Mouse (Mus musculus): ENCODE measurements around the gene Endov.

Endov gene

GRCm38 (mm10) chr11:119497451-119497850 lies 6.3 kb downstream of the Endov start:
- Histone ChIP-seq H3K9me3 (ENCODE audit: low read length) (no peaks in the 10 kb centered on the region), H3K4me3 (replicated peaks; ENCODE audit: low read length) (no peak overlapping the region), H3K36me3 (ENCODE audit: insufficient read depth, low read length) (peaks cover 78% of the 10 kb centered on the region), H3K27me3 (ENCODE audit: insufficient read depth, low read length) (no peaks in the 10 kb centered on the region), H3K4me1 (replicated peaks; ENCODE audit: low read depth, low read length) (no peaks in the 10 kb centered on the region; the same call in 1 of the 2 replicates)
- no peak for TF ChIP-seq POU5F1 (IDR thresholded peaks at IDR 0.05; ENCODE audit: borderline replicate concordance, low read length)
- no peak for TF ChIP-seq NANOG (IDR thresholded peaks at IDR 0.05; ENCODE audit: borderline replicate concordance, low read length)
- TF ChIP-seq CTCF (conservative IDR thresholded peaks at IDR 0.05; ENCODE audit: low read length), result no peak

GRCm38 (mm10) chr11:119499297-119499696 lies 8.2 kb downstream of the Endov start:
- TF ChIP-seq CTCF (conservative IDR thresholded peaks at IDR 0.05; ENCODE audit: low read length) (no peak), NANOG (IDR thresholded peaks at IDR 0.05; ENCODE audit: borderline replicate concordance, low read length) (no peak), POU5F1 (IDR thresholded peaks at IDR 0.05; ENCODE audit: borderline replicate concordance, low read length) (no peak)
- Histone ChIP-seq H3K4me1 (replicated peaks; ENCODE audit: low read depth, low read length) (no peaks in the 10 kb centered on the region), H3K4me3 (replicated peaks; ENCODE audit: low read length) (no peak overlapping the region), H3K36me3 (ENCODE audit: insufficient read depth, low read length) (peaks cover 87% of the 10 kb centered on the region), H3K9me3 (ENCODE audit: low read length) (no peaks in the 10 kb centered on the region), H3K27me3 (ENCODE audit: insufficient read depth, low read length) (no peaks in the 10 kb centered on the region)

GRCm38 (mm10) chr11:119500011-119500410 lies 8.9 kb downstream of the Endov start:
- TF ChIP-seq CTCF (conservative IDR thresholded peaks at IDR 0.05; ENCODE audit: low read length), result no peak
- no peak for TF ChIP-seq POU5F1 (IDR thresholded peaks at IDR 0.05; ENCODE audit: borderline replicate concordance, low read length)
- no peak for TF ChIP-seq NANOG (IDR thresholded peaks at IDR 0.05; ENCODE audit: borderline replicate concordance, low read length)
- no peaks in the 10 kb centered on the region for H3K27me3 ChIP-seq (ENCODE audit: insufficient read depth, low read length)
- no peaks in the 10 kb centered on the region for H3K9me3 ChIP-seq (ENCODE audit: low read length)
- no peak overlapping the region for H3K4me3 ChIP-seq (replicated peaks; ENCODE audit: low read length)
- peaks cover 89% of the 10 kb centered on the region for H3K36me3 ChIP-seq (ENCODE audit: insufficient read depth, low read length)
- H3K4me1 ChIP-seq (replicated peaks; ENCODE audit: low read depth, low read length), result no peaks in the 10 kb centered on the region

GRCm38 (mm10) chr11:119503675-119504074 lies 12.5 kb downstream of the Endov start:
- no peaks in the 10 kb centered on the region for H3K4me1 ChIP-seq (replicated peaks; ENCODE audit: low read depth, low read length)
- peak; percentile 96 for TF ChIP-seq CTCF (conservative IDR thresholded peaks at IDR 0.05; ENCODE audit: low read length)
- no peak for TF ChIP-seq POU5F1 (IDR thresholded peaks at IDR 0.05; ENCODE audit: borderline replicate concordance, low read length)
- no peaks in the 10 kb centered on the region for H3K27me3 ChIP-seq (ENCODE audit: insufficient read depth, low read length)
- no peaks in the 10 kb centered on the region for H3K9me3 ChIP-seq (ENCODE audit: low read length)
- H3K36me3 ChIP-seq (ENCODE audit: insufficient read depth, low read length), result peaks cover 96% of the 10 kb centered on the region
- H3K4me3 ChIP-seq (replicated peaks; ENCODE audit: low read length), result no peak overlapping the region

GRCm38 (mm10) chr11:119506386-119506785 lies 15.2 kb downstream of the Endov start:
- H3K27me3 ChIP-seq (ENCODE audit: insufficient read depth, low read length), result no peaks in the 10 kb centered on the region
- H3K4me3 ChIP-seq (replicated peaks; ENCODE audit: low read length), result no peak overlapping the region
- H3K36me3 ChIP-seq (ENCODE audit: insufficient read depth, low read length), result peaks cover 73% of the 10 kb centered on the region
- H3K9me3 ChIP-seq (ENCODE audit: low read length), result no peaks in the 10 kb centered on the region
- peaks cover 9% of the 10 kb centered on the region for H3K4me1 ChIP-seq (replicated peaks; ENCODE audit: low read depth, low read length)
- no peak for TF ChIP-seq CTCF (conservative IDR thresholded peaks at IDR 0.05; ENCODE audit: low read length)
- no peak for TF ChIP-seq POU5F1 (IDR thresholded peaks at IDR 0.05; ENCODE audit: borderline replicate concordance, low read length)
- TF ChIP-seq NANOG (IDR thresholded peaks at IDR 0.05; ENCODE audit: borderline replicate concordance, low read length), result no peak

- Histone ChIP-seq H3K36me3 (ENCODE audit: insufficient read depth, low read length) (peaks cover 59% of the 10 kb centered on the region), H3K4me3 (replicated peaks; ENCODE audit: low read length) (no peak overlapping the region), H3K4me1 (replicated peaks; ENCODE audit: low read depth, low read length) (peaks cover 9% of the 10 kb centered on the region), H3K9me3 (ENCODE audit: low read length) (no peaks in the 10 kb centered on the region), H3K27me3 (ENCODE audit: insufficient read depth, low read length) (peaks cover 6% of the 10 kb centered on the region)
- TF ChIP-seq CTCF (conservative IDR thresholded peaks at IDR 0.05; ENCODE audit: low read length), result no peak
- TF ChIP-seq POU5F1 (IDR thresholded peaks at IDR 0.05; ENCODE audit: borderline replicate concordance, low read length), result no peak
- no peak for TF ChIP-seq NANOG (IDR thresholded peaks at IDR 0.05; ENCODE audit: borderline replicate concordance, low read length)
Measured at GRCm38 (mm10) chr11:119507772-119508171, 16.6 kb downstream of the Endov start.

GRCm38 (mm10) chr11:119509165-119509776 lies 18.1 kb downstream of the Endov start:
- TF ChIP-seq POU5F1 (IDR thresholded peaks at IDR 0.05; ENCODE audit: borderline replicate concordance, low read length) (no peak), NANOG (IDR thresholded peaks at IDR 0.05; ENCODE audit: borderline replicate concordance, low read length) (no peak), CTCF (conservative IDR thresholded peaks at IDR 0.05; ENCODE audit: low read length) (no peak)

GRCm38 (mm10) chr11:119513038-119513659 lies 22.0 kb downstream of the Endov start:
- H3K9me3 ChIP-seq (ENCODE audit: low read length), result no peaks in the 10 kb centered on the region
- H3K4me3 ChIP-seq (replicated peaks; ENCODE audit: low read length), result no peak overlapping the region
- peaks cover 10% of the 10 kb centered on the region for H3K36me3 ChIP-seq (ENCODE audit: insufficient read depth, low read length)
- peaks cover 43% of the 10 kb centered on the region for H3K4me1 ChIP-seq (replicated peaks; ENCODE audit: low read depth, low read length)
- TF ChIP-seq CTCF (conservative IDR thresholded peaks at IDR 0.05; ENCODE audit: low read length) (no peak), POU5F1 (IDR thresholded peaks at IDR 0.05; ENCODE audit: borderline replicate concordance, low read length) (no peak), NANOG (IDR thresholded peaks at IDR 0.05; ENCODE audit: borderline replicate concordance, low read length) (no peak)
- H3K27me3 ChIP-seq (ENCODE audit: insufficient read depth, low read length), result peaks cover 57% of the 10 kb centered on the region

More at GRCm38 (mm10) chr11:119509165-119509776, 18.1 kb downstream of the Endov start:
- H3K36me3 ChIP-seq (ENCODE audit: insufficient read depth, low read length), result peaks cover 45% of the 10 kb centered on the region
- no peaks in the 10 kb centered on the region for H3K9me3 ChIP-seq (ENCODE audit: low read length)
- peaks cover 20% of the 10 kb centered on the region for H3K27me3 ChIP-seq (ENCODE audit: insufficient read depth, low read length)
- peaks cover 11% of the 10 kb centered on the region for H3K4me1 ChIP-seq (replicated peaks; ENCODE audit: low read depth, low read length)
- H3K4me3 ChIP-seq (replicated peaks; ENCODE audit: low read length), result no peak overlapping the region

Measured in E14TG2a.4 (cell line).